Mouse (Mus musculus) limb, embryonic 12.5 days (tissue): ENCODE measurements at regions not wholly inside any gene's neighbourhood (a gene's known extent, or its start where the extent isn't known, plus 50 kb on each side); places are given as distances from the start of the nearest gene placed in this dataset.
A peak's percentile ranks its signal among the peaks of the same experiment; 100 is the strongest.

Source experiments
- ATAC-seq: fragments of 200-750 bp; cut with Nextera tagmentation; 2 replicates; pipeline ENCODE4 v1.8.0; 2017; ENCODE audit warnings: low read depth, moderate TSS enrichment; ENCODE audit not compliant: insufficient number of reproducible peaks, insufficient read depth, low FRiP score, low TSS enrichment
- H3K27ac ChIP-seq: fragments of 300-500 bp; sonication (generic); 2 replicates; pipeline ENCODE4 v1.5.1; 2016; ENCODE audit warnings: mild to moderate bottlenecking, moderate library complexity
- H3K27me3 ChIP-seq: fragments of 300-500 bp; sonication (generic); 2 replicates; pipeline ENCODE4 v1.6.1; 2016; ENCODE audit warnings: mild to moderate bottlenecking, moderate library complexity
- H3K36me3 ChIP-seq: fragments of 300-500 bp; sonication (generic); 2 replicates; pipeline ENCODE4 v1.6.1; 2016; ENCODE audit warnings: mild to moderate bottlenecking, moderate library complexity
- H3K4me1 ChIP-seq: fragments of 300-500 bp; sonication (generic); replicated peaks from 2 replicates; pipeline ENCODE4 v1.6.1; 2016
- H3K4me2 ChIP-seq: fragments of 300-500 bp; sonication (generic); 2 replicates; pipeline ENCODE4 v1.6.1; 2016; ENCODE audit warnings: mild to moderate bottlenecking, moderate library complexity
- H3K4me3 ChIP-seq: fragments of 300-500 bp; sonication (generic); replicated peaks from 2 replicates; pipeline ENCODE4 v1.5.1; 2016; ENCODE audit warnings: mild to moderate bottlenecking
- H3K9ac ChIP-seq: fragments of 300-500 bp; sonication (generic); replicated peaks from 2 replicates; pipeline ENCODE4 v1.6.1; 2016; ENCODE audit warnings: mild to moderate bottlenecking, moderate library complexity
- H3K9me3 ChIP-seq: fragments of 300-500 bp; sonication (generic); 2 replicates; pipeline ENCODE4 v1.6.1; 2016; ENCODE audit warnings: mild to moderate bottlenecking, moderate library complexity
- WGBS: fragments of 180-500 bp; shearing (Covaris S2); methylation state at CpG from one replicate; pipeline ENCODE4 v1.1.7; 2016; 5-methylcytosine and 5-hydroxymethylcytosine counted together

GRCm38 (mm10) chr12:106480281-106481060 is 470.4 kb downstream of the Vrk1 start:
- Histone ChIP-seq H3K36me3 (no peaks in the 10 kb centered on the region), H3K4me1 (peaks cover 9% of the 10 kb centered on the region), H3K9me3 (no peaks in the 10 kb centered on the region), H3K4me2 (no peak overlapping the region), H3K9ac (no peak overlapping the region), H3K4me3 (no peak overlapping the region), H3K27me3 (peaks cover 85% of the 10 kb centered on the region), H3K27ac (no peak overlapping the region)
- WGBS: 19% methylated on average over 12 of the region's 12 CpGs
- no peak for ATAC-seq

GRCm38 (mm10) chr12:106501622-106502327 is 491.7 kb downstream of the Vrk1 start:
- Histone ChIP-seq H3K9ac (no peak overlapping the region), H3K4me3 (no peak overlapping the region), H3K36me3 (no peaks in the 10 kb centered on the region), H3K27me3 (no peaks in the 10 kb centered on the region; the same call in none of the 2 replicates), H3K9me3 (no peaks in the 10 kb centered on the region), H3K27ac (no peak overlapping the region), H3K4me1 (no peaks in the 10 kb centered on the region), H3K4me2 (no peak overlapping the region)
- ATAC-seq: no peak
- 57% methylated on average over 12 of the region's 12 CpGs for WGBS

GRCm38 (mm10) chr12:106504285-106504684 is 494.3 kb downstream of the Vrk1 start:
- H3K4me2 ChIP-seq: no peak overlapping the region
- H3K9me3 ChIP-seq: no peaks in the 10 kb centered on the region
- no peak for ATAC-seq
- no peak overlapping the region for H3K9ac ChIP-seq
- H3K27me3 ChIP-seq: no peaks in the 10 kb centered on the region; the same call in none of the 2 replicates
- 92% methylated on average over 8 of the region's 8 CpGs for WGBS
- H3K4me3 ChIP-seq: no peak overlapping the region
- H3K4me1 ChIP-seq: no peaks in the 10 kb centered on the region
- H3K36me3 ChIP-seq: no peaks in the 10 kb centered on the region
- no peak overlapping the region for H3K27ac ChIP-seq

DNA sequence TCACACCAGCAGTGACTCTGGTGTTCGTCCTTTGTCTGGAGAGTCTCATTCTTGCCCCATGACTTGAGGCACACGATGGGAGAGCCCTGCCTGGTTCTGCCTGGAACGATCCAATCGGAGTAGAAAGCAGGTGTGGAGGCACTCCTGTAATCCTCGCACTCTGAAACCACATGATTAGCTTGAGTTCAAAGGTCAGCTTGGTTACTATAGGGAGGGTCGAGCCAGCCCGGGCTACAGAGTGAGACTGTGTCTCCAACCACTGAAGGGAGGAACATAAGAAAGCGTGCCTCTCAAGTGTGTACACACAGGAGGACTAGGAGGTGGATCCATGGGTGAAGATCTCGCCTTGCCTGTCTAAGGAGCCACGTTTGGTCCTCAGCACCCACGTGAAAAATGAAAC is 504.0 kb downstream of the Vrk1 start:
- no peak overlapping the region for H3K4me2 ChIP-seq
- H3K27ac ChIP-seq: no peak overlapping the region
- peaks cover 5% of the 10 kb centered on the region for H3K27me3 ChIP-seq
- no peaks in the 10 kb centered on the region for H3K9me3 ChIP-seq
- WGBS: 65% methylated on average over 11 of the region's 11 CpGs
- no peaks in the 10 kb centered on the region for H3K36me3 ChIP-seq
- ATAC-seq: 0 out of 2 replicates have a peak, but pooled peaks have one; percentile 37
- H3K4me3 ChIP-seq: no peak overlapping the region
- H3K9ac ChIP-seq: no peak overlapping the region
- H3K4me1 ChIP-seq: peaks cover 16% of the 10 kb centered on the region

GRCm38 (mm10) chr12:106515257-106515788 is 505.3 kb downstream of the Vrk1 start:
- Histone ChIP-seq H3K27ac (no peak overlapping the region), H3K9me3 (no peaks in the 10 kb centered on the region), H3K27me3 (peaks cover 12% of the 10 kb centered on the region), H3K4me3 (no peak overlapping the region), H3K36me3 (no peaks in the 10 kb centered on the region), H3K4me2 (no peak overlapping the region), H3K4me1 (peaks cover 16% of the 10 kb centered on the region), H3K9ac (no peak overlapping the region)
- WGBS: 64% methylated on average over 17 of the region's 17 CpGs
- ATAC-seq: no peak

DNA sequence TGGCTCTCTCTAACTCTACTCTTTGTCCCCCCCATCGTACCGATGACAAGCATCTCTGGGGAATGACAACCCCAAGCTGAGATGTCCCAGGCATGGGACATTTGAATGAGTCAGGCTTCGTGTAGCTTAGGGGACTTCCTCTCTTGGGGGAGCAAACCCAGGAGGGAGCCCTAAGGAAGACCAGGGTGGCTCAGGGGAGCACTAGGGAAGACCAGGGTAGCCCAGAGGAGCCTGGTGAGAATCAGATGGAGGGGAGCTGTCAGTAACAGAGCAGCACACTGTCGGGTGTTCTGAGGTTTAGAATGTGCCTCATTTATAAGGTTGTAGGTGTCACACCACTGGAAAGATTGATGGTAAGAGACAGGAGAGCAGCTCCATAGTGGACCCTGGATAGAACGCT is 509.1 kb downstream of the Vrk1 start:
- Histone ChIP-seq H3K9ac (no peak overlapping the region), H3K4me3 (no peak overlapping the region), H3K27me3 (peaks cover 15% of the 10 kb centered on the region), H3K4me2 (no peak overlapping the region), H3K27ac (no peak overlapping the region), H3K4me1 (peaks cover 16% of the 10 kb centered on the region), H3K36me3 (no peaks in the 10 kb centered on the region), H3K9me3 (no peaks in the 10 kb centered on the region)
- no peak for ATAC-seq
- WGBS: 72% methylated on average over 5 of the region's 5 CpGs

DNA sequence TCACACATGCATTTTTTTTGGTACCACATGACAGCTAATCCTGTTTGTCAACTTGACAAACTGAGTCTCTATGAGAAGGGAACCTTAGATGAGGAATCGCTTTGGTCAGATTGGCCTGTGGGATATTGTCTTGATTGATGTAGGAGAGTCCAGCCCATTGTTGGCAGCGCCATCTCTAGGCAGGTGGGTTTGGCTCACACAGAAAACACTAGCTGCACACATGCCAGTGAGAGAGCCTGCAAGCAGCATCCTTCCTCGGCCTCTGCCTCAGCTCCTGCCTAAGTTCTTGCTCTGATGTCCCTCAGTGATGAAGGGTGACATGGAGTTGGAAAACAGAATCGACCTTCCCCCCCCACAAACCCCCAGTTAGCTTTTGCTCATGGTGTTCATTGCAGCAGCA is 514.4 kb downstream of the Vrk1 start:
- 75% methylated on average over 4 of the region's 4 CpGs for WGBS
- peaks cover 13% of the 10 kb centered on the region for H3K4me1 ChIP-seq
- ATAC-seq: no peak
- H3K4me3 ChIP-seq: no peak overlapping the region
- peaks cover 30% of the 10 kb centered on the region for H3K27me3 ChIP-seq
- H3K27ac ChIP-seq: no peak overlapping the region
- no peaks in the 10 kb centered on the region for H3K36me3 ChIP-seq
- no peaks in the 10 kb centered on the region for H3K9me3 ChIP-seq
- H3K4me2 ChIP-seq: no peak overlapping the region
- H3K9ac ChIP-seq: no peak overlapping the region

- Histone ChIP-seq H3K27ac (no peak overlapping the region), H3K36me3 (no peaks in the 10 kb centered on the region), H3K4me1 (peaks cover 13% of the 10 kb centered on the region), H3K9ac (no peak overlapping the region), H3K9me3 (no peaks in the 10 kb centered on the region), H3K4me3 (no peak overlapping the region), H3K27me3 (peaks cover 44% of the 10 kb centered on the region), H3K4me2 (peak overlapping the region; percentile 40)
- WGBS: 79% methylated on average over 8 of the region's 8 CpGs
- no peak for ATAC-seq
These were observed 517.1 kb downstream of the Vrk1 start for GRCm38 (mm10) chr12:106527116-106527515.

DNA sequence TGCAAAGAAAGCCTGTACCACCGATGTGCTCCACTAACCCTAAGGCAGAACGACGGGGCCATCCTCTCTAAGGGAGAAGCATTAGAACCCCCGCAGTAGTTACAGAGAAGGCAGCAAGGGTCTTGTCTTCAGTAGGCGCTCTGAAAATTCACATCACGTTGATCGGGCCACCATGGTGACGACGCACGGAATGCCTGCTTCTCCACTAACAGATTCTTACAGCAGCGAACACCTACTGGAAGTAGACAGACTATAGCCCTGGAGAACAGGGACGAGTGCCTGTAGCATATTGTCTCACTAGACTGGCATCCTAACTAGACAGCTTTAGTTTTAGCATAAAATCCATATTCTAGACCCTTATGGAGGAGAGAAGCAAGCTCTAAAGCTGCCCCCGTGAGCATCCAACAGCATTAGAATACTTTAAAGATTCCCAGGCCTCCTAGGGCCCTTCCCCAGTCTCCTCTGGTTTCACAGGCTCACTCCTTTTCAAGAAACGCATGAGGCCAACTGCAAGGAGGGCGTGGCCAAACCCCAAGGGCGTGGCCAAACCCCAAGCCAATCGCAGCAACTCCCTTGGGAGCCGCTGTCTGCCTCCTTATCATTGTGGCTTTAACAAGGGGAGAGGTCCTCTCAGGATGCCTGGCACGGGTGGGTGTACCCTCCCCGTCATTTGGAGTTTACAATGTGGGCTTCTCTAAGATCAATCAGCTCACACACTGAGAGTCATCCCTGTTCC is 517.8 kb downstream of the Vrk1 start:
- Histone ChIP-seq H3K9ac (0 out of 2 replicates have a peak overlapping the region, but pooled peaks have one; percentile 24), H3K4me3 (no peak overlapping the region), H3K4me1 (peaks cover 13% of the 10 kb centered on the region), H3K36me3 (no peaks in the 10 kb centered on the region), H3K27me3 (peaks cover 51% of the 10 kb centered on the region), H3K4me2 (peak overlapping the region; percentile 40), H3K9me3 (no peaks in the 10 kb centered on the region), H3K27ac (no peak overlapping the region)
- no peak for ATAC-seq
- 8% methylated on average over 20 of the region's 20 CpGs for WGBS

GRCm38 (mm10) chr12:106528521-106528920 is 518.5 kb downstream of the Vrk1 start:
- Histone ChIP-seq H3K27ac (no peak overlapping the region), H3K4me2 (no peak overlapping the region), H3K27me3 (peaks cover 51% of the 10 kb centered on the region), H3K4me1 (peaks cover 13% of the 10 kb centered on the region), H3K9ac (no peak overlapping the region), H3K4me3 (no peak overlapping the region), H3K36me3 (no peaks in the 10 kb centered on the region), H3K9me3 (no peaks in the 10 kb centered on the region)
- WGBS: 18% methylated on average over 10 of the region's 10 CpGs
- no peak for ATAC-seq

DNA sequence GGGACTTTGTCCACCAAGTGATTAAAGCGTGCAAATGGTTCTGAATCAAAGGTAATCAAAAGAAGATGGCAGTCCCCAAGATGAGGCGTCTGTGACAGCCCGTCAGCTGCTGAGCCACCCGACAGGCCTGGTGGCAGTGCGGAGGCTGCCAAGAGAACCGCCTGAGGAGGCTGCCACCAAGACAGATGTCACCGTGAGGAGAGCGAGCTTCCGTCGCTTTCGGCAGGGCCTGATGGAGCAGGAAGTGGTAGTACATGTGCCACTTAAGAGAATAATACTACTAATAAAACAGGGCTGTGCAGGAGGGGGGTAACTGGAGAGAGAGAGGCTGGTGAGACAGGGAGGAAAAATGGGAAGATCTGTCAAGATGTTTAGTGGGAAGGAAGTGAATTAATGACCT is 519.1 kb downstream of the Vrk1 start:
- no peak overlapping the region for H3K9ac ChIP-seq
- no peaks in the 10 kb centered on the region for H3K9me3 ChIP-seq
- no peaks in the 10 kb centered on the region for H3K36me3 ChIP-seq
- no peak for ATAC-seq
- H3K27me3 ChIP-seq: peaks cover 54% of the 10 kb centered on the region
- peaks cover 13% of the 10 kb centered on the region for H3K4me1 ChIP-seq
- 12% methylated on average over 11 of the region's 11 CpGs for WGBS
- H3K4me2 ChIP-seq: no peak overlapping the region
- no peak overlapping the region for H3K27ac ChIP-seq
- no peak overlapping the region for H3K4me3 ChIP-seq
